Mouse (Mus musculus): Measurements from ENCODE around the gene Tnip2. TPM values are rescaled to one million over a fixed set of nuclear protein-coding genes. Genes with fewer than 3 reads are reported as not detected.
A peak's percentile ranks its signal among the peaks of the same experiment; 100 is the strongest.

Tnip2 gene
- polyA plus RNA-seq, 1 experiment from 2014 or later: 23.3 TPM

DNA sequence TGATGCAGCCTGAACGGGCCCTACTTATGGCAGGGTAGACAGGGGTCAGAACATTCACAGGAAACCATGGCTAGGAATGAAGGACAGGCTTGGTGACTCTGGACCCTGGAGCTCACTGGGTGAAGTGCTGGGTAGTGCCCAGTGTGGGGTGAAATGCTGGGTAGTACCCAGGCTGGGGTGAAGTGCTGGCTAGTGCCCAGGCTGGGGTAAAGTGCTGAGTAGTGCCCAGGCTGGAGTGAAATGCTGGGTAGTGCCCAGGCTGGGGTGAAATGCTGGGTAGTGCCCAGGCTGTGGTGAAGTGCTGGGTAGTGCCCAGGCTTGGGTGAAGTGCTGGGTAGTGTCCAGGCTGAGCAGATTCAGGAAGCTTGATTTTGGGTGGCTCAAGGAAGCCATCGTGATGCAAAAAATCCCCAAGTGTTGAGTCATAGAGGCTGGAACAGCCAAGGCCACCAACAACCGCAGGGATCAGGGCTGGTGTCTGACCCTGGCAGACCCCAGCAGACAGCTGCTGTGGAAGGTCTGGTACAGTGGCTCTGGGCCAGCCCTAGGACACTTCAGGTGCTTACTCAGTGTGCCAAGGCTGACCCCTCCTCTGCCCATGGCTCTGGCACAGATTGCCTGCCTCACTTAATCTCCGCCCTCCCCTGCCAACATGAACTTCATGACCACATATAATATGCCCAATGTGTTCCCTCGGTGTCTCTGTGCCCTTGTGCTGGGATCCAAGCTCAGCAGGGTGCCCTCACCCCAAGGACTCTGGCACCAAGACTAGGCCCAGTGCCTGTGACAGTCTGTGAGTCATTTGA, 21.2 kb upstream of the Tnip2 start:
- ATAC-seq (peak; percentile 32), DNase-seq (ENCODE audit: low spot score) (peak; percentile 38)
- no peaks in the 10 kb centered on the region for H3K9me3 ChIP-seq (ENCODE audit: low read length)
- H3K4me2 ChIP-seq (replicated peaks; ENCODE audit: low read depth, low read length): no peak overlapping the region
- no peak overlapping the region for H3K27ac ChIP-seq (ENCODE audit: low read length)
- no peak overlapping the region for H3K4me3 ChIP-seq (ENCODE audit: low read depth, low read length)
- 57% methylated on average over 5 of the region's 5 CpGs for WGBS
- H3K36me3 ChIP-seq (ENCODE audit: insufficient read depth, low read length): no peaks in the 10 kb centered on the region
- no peak for TF ChIP-seq CTCF (IDR thresholded peaks at IDR 0.05)
- no peak for TF ChIP-seq EP300 (IDR thresholded peaks at IDR 0.05)
- H3K4me1 ChIP-seq (ENCODE audit: insufficient read depth, low read depth, low read length): no peaks in the 10 kb centered on the region
- H3K27me3 ChIP-seq (replicated peaks; ENCODE audit: insufficient read depth, low read length): no peaks in the 10 kb centered on the region
- H3K9ac ChIP-seq (replicated peaks; ENCODE audit: low read depth): no peak overlapping the region

DNA sequence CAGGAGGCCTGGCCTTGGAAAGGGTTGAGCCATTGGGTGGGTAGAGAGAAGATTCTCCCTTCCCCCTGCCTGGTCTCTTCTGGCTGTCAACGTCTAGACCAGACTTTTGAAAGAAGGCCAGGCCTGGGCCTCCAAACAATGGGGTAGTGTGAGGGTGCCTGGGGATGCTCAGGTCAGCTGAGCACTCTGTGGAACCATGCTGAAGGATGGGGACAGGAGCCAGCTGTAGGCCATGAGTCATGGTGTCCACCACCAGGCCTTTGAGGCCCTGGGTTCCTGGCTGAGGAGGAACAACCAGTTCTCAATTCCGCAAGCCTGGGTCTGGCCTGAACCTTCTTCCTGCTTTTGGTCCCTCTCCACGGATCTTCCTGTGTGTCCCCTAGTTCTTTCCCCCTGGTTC, 20.0 kb upstream of the Tnip2 start:
- DNase-seq (ENCODE audit: low spot score) (no peak), ATAC-seq (peak; percentile 49)
- no peak overlapping the region for H3K27ac ChIP-seq (ENCODE audit: low read length)
- no peak overlapping the region for H3K4me2 ChIP-seq (replicated peaks; ENCODE audit: low read depth, low read length)
- TF ChIP-seq CTCF (IDR thresholded peaks at IDR 0.05) (no peak), EP300 (IDR thresholded peaks at IDR 0.05) (no peak)
- no peaks in the 10 kb centered on the region for H3K36me3 ChIP-seq (ENCODE audit: insufficient read depth, low read length)
- 60% methylated on average over 3 of the region's 3 CpGs for WGBS
- no peaks in the 10 kb centered on the region for H3K4me1 ChIP-seq (ENCODE audit: insufficient read depth, low read depth, low read length)
- no peaks in the 10 kb centered on the region for H3K27me3 ChIP-seq (replicated peaks; ENCODE audit: insufficient read depth, low read length)
- no peak overlapping the region for H3K9ac ChIP-seq (replicated peaks; ENCODE audit: low read depth)
- H3K4me3 ChIP-seq (ENCODE audit: low read depth, low read length): no peak overlapping the region
- no peaks in the 10 kb centered on the region for H3K9me3 ChIP-seq (ENCODE audit: low read length)

DNA sequence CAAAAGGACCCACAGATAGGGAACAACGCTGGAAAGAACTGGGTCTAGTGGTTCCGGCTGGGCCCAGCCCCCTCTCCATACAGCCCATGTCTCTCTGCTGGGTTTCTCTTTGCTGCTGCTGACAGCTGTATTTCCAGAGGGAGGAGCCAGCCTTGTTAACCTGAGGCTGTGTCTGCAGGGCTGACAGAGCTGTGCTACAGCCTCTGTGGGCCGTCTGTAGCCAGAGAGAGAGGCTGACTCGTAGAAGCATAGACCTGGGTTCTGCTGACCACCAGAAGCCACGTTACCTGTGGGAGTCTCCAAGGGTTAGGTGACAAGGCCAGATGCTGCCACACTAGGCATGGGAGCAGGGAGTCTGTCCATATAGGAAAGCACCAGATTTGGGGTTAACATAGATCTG, 19.3 kb upstream of the Tnip2 start:
- H3K9ac ChIP-seq (replicated peaks; ENCODE audit: low read depth): no peak overlapping the region
- no peaks in the 10 kb centered on the region for H3K4me1 ChIP-seq (ENCODE audit: insufficient read depth, low read depth, low read length)
- ATAC-seq (no peak), DNase-seq (ENCODE audit: low spot score) (no peak)
- H3K27ac ChIP-seq (ENCODE audit: low read length): no peak overlapping the region
- no peaks in the 10 kb centered on the region for H3K27me3 ChIP-seq (replicated peaks; ENCODE audit: insufficient read depth, low read length)
- no peak overlapping the region for H3K4me2 ChIP-seq (replicated peaks; ENCODE audit: low read depth, low read length)
- H3K4me3 ChIP-seq (ENCODE audit: low read depth, low read length): no peak overlapping the region
- H3K36me3 ChIP-seq (ENCODE audit: insufficient read depth, low read length): no peaks in the 10 kb centered on the region
- WGBS: 60% methylated on average over 5 of the region's 5 CpGs
- no peaks in the 10 kb centered on the region for H3K9me3 ChIP-seq (ENCODE audit: low read length)
- TF ChIP-seq EP300 (IDR thresholded peaks at IDR 0.05) (no peak), CTCF (IDR thresholded peaks at IDR 0.05) (no peak)

DNA sequence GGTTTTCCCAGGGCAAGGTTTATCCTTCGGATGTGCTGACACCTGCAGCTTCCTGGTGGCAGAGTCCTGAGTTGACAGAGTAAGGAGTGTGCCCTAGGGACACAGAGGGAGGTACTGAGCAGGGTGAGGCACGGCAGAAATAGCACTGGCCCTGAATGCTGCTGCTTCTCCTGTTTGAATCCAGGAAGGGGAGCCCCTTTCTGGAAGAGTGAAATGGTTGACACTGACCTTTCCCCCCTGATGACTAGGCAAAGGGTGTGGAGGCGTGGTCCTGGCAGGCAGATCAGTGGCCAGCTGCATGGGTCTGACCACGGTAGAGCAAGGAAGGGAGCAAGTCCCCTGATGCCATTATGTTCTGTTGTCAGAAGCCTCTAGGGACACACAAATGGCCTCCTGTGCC, 16.9 kb upstream of the Tnip2 start:
- Histone ChIP-seq H3K36me3 (ENCODE audit: insufficient read depth, low read length) (no peaks in the 10 kb centered on the region), H3K4me3 (ENCODE audit: low read depth, low read length) (no peak overlapping the region), H3K4me2 (replicated peaks; ENCODE audit: low read depth, low read length) (no peak overlapping the region), H3K27ac (ENCODE audit: low read length) (0 out of 2 replicates have a peak overlapping the region, but pooled peaks have one; percentile 2), H3K4me1 (ENCODE audit: insufficient read depth, low read depth, low read length) (no peaks in the 10 kb centered on the region; the same call in 1 of the 2 replicates), H3K27me3 (replicated peaks; ENCODE audit: insufficient read depth, low read length) (no peaks in the 10 kb centered on the region), H3K9me3 (ENCODE audit: low read length) (no peaks in the 10 kb centered on the region), H3K9ac (replicated peaks; ENCODE audit: low read depth) (no peak overlapping the region)
- WGBS: 41% methylated on average over 4 of the region's 4 CpGs
- ATAC-seq (no peak), DNase-seq (ENCODE audit: low spot score) (no peak)
- no peak for TF ChIP-seq EP300 (IDR thresholded peaks at IDR 0.05)
- no peak for TF ChIP-seq CTCF (IDR thresholded peaks at IDR 0.05)

DNA sequence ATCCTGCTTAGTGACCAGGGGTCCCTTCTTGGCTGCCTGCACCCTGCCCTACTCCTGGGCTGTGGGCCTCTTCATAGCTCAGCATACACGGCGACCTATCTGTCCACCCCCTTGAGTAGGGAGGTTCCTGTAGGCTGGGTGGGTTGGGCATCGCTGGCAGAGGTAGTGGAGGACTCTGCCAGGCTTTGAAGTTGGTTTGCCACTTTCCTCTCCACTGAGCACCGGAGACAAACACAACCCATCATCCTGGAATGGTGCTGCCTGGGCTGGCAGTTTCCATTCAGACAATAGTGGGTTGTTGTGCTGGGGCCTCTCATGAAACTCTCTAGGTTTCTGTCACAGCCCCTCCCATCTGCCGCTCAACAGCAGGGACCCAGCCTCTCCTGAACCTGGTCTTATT, 16.3 kb upstream of the Tnip2 start:
- no peak overlapping the region for H3K9ac ChIP-seq (replicated peaks; ENCODE audit: low read depth)
- no peaks in the 10 kb centered on the region for H3K9me3 ChIP-seq (ENCODE audit: low read length)
- ATAC-seq (no peak), DNase-seq (ENCODE audit: low spot score) (no peak)
- no peak for TF ChIP-seq CTCF (IDR thresholded peaks at IDR 0.05)
- TF ChIP-seq EP300 (IDR thresholded peaks at IDR 0.05): no peak
- H3K27me3 ChIP-seq (replicated peaks; ENCODE audit: insufficient read depth, low read length): no peaks in the 10 kb centered on the region
- 44% methylated on average over 5 of the region's 5 CpGs for WGBS
- H3K27ac ChIP-seq (ENCODE audit: low read length): no peak overlapping the region
- H3K4me3 ChIP-seq (ENCODE audit: low read depth, low read length): no peak overlapping the region
- H3K4me1 ChIP-seq (ENCODE audit: insufficient read depth, low read depth, low read length): no peaks in the 10 kb centered on the region; the same call in 1 of the 2 replicates
- no peaks in the 10 kb centered on the region for H3K36me3 ChIP-seq (ENCODE audit: insufficient read depth, low read length)
- H3K4me2 ChIP-seq (replicated peaks; ENCODE audit: low read depth, low read length): no peak overlapping the region

DNA sequence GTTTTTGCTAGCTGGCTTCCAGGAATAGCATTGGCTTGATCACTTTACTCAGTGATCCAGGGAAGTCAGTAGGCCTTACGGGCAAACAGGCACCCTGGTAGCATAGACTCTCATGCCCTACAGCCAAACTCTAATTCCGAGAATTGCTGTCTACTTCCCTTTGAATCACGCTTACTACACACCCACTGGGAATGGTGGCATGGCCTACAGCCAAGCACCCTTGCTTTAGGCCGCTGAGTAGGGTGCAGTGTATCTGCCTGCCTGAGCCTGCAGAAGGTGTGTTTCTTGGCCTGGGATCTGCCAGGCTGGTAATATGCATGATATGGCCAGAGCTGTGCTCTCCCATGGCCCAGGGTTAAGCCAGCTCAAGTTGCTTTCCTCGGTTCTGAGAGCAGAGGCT, 14.9 kb upstream of the Tnip2 start:
- TF ChIP-seq CTCF (IDR thresholded peaks at IDR 0.05) (no peak), EP300 (IDR thresholded peaks at IDR 0.05) (no peak)
- no peak overlapping the region for H3K4me3 ChIP-seq (ENCODE audit: low read depth, low read length)
- DNase-seq (ENCODE audit: low spot score) (no peak), ATAC-seq (no peak)
- H3K9me3 ChIP-seq (ENCODE audit: low read length): no peaks in the 10 kb centered on the region
- no peak overlapping the region for H3K4me2 ChIP-seq (replicated peaks; ENCODE audit: low read depth, low read length)
- 72% methylated on average over 5 of the region's 5 CpGs for WGBS
- H3K9ac ChIP-seq (replicated peaks; ENCODE audit: low read depth): no peak overlapping the region
- H3K27ac ChIP-seq (ENCODE audit: low read length): no peak overlapping the region
- H3K4me1 ChIP-seq (ENCODE audit: insufficient read depth, low read depth, low read length): no peaks in the 10 kb centered on the region; the same call in 1 of the 2 replicates
- no peaks in the 10 kb centered on the region for H3K27me3 ChIP-seq (replicated peaks; ENCODE audit: insufficient read depth, low read length)
- no peaks in the 10 kb centered on the region for H3K36me3 ChIP-seq (ENCODE audit: insufficient read depth, low read length)
